Mouse (Mus musculus): ENCODE measurements at regions not wholly inside any gene's neighbourhood (a gene's known extent, or its start where the extent isn't known, plus 50 kb on each side); places are given as distances from the start of the nearest gene placed in this dataset.
"Not testable (repeated sequence)": the region's sequence is repeated elsewhere in the genome, so short reads cannot be mapped to it uniquely, and the experiment has no call there.

DNA sequence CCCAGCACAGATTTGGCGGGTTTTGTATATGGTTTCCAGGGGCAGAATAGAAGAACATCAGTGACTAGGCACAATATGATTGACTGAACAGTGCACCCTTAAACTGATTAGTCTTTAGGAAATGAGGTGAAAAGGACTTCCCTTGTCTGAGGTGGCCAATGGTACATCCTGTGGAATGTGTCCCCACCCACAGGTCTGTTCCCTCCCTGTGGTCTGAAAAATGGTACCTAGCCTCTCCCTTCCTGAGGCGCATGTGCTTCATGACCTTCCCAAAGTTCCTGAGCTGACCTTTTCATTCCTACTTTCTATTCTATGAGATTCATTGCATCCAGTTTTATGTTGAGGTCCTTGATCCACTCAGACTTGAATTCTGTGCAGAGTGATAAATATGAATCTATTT lies 76.0 kb downstream of the Zfp97 start:
- in situ Hi-C loops (cut with MboI, MseI): not testable (repeated sequence)

DNA sequence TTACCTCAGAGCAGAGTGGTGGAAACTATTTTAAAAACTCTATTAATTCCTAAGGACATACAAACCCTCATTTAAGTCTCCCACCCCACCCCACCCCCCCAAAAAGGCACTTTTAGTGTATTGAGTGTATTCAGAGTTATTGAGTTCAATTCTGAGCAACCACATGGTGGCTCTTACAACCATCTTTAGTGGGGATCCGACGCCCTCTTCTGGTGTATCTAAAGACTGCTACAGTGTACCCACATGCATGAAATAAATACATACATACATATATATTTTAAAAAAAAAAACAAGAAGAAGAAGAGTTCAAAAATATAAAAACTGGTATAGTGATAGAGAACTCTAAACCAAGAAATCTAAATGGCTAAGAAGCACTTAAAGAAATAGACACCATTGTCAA lies 107.9 kb downstream of the Zfp97 start:
- in situ Hi-C loops (cut with MboI, MseI): no loop called here

DNA sequence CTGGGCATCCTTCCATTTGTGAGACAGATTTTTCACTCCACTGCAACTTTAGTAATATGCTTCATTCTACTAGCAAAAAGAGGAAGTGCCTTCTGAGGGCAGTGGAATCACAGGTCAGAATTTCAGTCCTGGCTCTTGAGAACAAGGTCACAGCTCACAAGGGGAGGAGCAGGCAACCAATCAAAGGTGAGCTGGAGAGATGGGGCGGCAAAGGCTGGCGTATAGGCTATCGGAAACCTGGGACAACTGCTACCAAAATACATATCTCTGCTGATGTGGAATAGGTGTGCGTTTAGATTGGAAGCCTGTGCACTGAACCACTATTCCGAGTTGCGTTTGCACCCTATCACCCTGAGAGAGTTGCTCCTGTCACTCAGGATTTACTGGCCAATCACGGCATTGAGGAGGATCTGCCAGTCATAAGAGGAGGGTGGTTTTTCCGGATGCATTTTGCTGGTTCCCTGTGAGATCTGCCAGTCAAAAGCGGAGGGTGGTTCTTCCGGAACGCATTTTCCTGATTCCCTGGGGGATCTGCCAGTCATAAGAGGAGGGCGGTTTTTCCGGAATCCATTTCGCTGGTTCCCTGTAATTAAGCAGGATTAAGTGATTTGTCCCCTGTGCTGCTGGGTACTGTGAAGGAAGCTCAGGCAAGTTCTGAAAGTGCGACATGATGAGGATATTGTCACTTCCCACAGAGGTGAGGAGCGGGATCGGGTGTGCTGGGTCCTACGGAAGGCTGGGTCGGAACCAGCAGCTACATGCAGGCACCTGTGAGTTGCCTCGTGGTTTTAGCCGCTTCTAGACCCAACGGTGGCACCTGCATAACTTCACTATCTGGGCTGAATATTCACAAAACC lies 113.3 kb downstream of the Zfp97 start:
- in situ Hi-C loops (cut with MboI, MseI): loop anchor here (10.0 kb wide), 2 partner anchors 50 to 140 kb away; partner anchors contain the start of gene Riok2

DNA sequence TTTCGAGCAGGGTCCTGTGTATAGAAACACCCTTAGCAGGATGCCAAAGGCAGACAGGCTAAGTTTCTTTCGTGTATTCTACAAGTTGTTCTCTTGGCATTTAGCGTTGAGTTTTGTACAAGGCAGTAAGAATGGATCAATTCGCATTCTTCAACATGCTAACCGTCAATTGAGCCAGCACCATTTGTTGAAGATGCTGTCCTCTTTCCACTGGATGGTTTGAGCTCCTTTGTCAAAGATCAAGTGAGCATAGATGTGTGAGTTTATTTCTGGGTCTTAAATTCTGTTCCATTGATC lies 113.9 kb downstream of the Zfp97 start:
- in situ Hi-C loops (cut with MboI, MseI): loop anchor here (10.0 kb wide), 2 partner anchors 50 to 140 kb away; partner anchors contain the start of gene Riok2

Data from T-helper 2 cell (primary cell).